Mouse (Mus musculus): ENCODE data around the gene Fgfr1op.
"Not testable (repeated sequence)": the region's sequence is repeated elsewhere in the genome, so short reads cannot be mapped to it uniquely, and the experiment has no call there.

Gene Fgfr1op

GRCm38 (mm10) chr17:8167436-8167835, 2.1 kb downstream of the Fgfr1op start:
- DNase-seq (ENCODE audit: low read depth, low spot score) = not testable (repeated sequence)

DNA sequence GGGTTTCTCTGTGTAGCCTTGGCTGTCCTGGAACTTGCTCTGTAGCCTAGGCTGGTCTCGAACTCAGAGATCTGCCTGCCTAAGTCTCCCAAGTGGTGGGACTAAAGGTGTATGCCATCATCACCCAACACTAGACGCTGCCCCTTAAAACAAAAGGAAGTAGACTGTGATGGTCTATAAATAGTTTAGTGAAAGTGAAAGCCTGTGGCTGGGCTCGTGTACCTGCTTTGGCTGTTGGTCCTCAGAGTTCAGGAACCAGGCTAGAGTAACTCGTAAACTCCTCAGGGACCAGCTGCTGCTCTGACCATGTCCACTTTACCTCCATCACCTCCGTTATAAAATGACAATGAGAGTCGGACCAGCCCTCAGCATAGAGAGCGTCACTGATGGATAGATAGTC, 5.0 kb downstream of the Fgfr1op start:
- DNase-seq (ENCODE audit: low read depth, low spot score) = no peak

GRCm38 (mm10) chr17:8171081-8171480, 5.8 kb downstream of the Fgfr1op start:
- no peak for DNase-seq (ENCODE audit: low read depth, low spot score)

DNA sequence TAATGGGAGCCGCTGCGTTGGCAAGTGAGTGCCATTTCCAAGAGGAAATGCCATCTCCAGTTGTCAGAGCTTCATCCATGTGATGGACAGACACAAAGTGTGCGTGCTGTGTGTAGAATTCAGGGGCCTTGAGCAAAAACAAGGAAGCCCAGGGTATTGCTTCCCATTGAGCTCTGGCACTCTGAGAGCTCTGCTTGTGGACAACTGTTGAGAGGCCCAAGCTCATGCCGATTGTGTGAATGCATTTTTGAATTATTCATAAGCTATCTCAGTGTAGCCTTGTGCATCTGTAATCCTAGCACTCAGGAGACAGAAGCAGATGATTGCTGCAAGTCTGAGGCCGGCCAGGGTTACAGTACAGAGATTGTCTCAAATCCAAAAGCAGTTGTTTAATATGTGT, 11.8 kb downstream of the Fgfr1op start:
- DNase-seq (ENCODE audit: low read depth, low spot score) = no peak

GRCm38 (mm10) chr17:8183815-8184214, 18.5 kb downstream of the Fgfr1op start:
- no peak for DNase-seq (ENCODE audit: low read depth, low spot score)

DNA sequence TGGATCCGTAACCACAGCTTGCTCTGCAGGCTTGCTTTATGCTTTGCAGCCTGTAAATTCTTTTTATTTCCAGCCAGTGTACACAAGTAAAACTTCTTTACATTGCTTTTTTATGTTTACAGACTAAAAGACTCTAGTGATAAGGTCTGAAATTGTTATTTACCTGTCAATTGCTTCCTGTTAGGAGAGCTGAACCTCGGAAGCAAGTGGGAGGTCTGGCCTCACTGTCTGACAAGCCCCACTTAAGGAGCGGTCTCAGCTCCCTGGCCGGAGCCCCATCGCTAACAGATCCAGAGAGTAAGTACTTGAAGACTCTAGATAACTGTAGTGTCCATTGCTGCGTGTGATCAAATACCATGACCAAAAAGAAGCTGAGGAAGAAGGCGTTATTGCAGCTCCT, 18.9 kb downstream of the Fgfr1op start:
- DNase-seq (ENCODE audit: low read depth, low spot score) = no peak

DNA sequence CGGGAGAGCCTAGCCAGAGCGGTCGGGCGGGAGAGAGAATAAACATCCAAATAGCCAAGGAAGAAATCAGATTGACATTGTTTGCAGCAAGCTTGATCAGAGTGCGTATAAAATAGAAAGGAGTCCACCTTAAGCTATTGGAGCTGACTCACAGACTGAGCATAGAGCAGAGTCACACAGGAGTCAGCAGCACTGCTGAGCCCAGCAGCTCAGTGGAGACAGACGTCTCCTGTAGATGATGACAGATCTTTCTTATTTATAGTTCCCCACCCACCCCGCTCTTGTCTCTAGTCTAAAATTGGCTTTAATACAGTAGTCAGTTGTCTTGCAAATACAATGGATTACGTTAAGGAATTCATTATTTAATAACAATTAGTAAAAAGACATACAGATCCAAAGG, 28.4 kb downstream of the Fgfr1op start:
- peak; percentile 15 for DNase-seq (ENCODE audit: low read depth, low spot score)

- DNase-seq (ENCODE audit: low read depth, low spot score) = no peak
Observed at GRCm38 (mm10) chr17:8195685-8196376, 30.5 kb downstream of the Fgfr1op start.

DNA sequence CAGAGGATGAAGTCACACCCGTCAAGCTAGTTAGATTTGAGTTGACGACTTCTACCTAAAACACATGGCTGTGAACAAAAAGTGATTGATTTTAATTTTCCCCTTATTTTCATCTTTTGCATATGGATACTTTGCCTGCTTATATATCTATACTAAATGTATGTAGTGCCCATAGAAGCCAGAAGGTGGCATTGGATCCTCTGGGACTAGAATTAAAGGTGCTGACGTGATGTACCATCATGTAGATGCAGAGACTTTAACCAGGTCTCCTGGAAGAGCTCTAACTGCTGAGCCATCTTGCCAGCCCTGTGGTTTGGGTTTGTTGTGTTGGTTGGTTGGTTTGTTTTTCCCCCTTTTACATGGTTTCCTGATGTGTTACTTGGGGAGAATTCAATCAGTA, 32.4 kb downstream of the Fgfr1op start:
- peak; percentile 57 for DNase-seq (ENCODE audit: low read depth, low spot score)

DNA sequence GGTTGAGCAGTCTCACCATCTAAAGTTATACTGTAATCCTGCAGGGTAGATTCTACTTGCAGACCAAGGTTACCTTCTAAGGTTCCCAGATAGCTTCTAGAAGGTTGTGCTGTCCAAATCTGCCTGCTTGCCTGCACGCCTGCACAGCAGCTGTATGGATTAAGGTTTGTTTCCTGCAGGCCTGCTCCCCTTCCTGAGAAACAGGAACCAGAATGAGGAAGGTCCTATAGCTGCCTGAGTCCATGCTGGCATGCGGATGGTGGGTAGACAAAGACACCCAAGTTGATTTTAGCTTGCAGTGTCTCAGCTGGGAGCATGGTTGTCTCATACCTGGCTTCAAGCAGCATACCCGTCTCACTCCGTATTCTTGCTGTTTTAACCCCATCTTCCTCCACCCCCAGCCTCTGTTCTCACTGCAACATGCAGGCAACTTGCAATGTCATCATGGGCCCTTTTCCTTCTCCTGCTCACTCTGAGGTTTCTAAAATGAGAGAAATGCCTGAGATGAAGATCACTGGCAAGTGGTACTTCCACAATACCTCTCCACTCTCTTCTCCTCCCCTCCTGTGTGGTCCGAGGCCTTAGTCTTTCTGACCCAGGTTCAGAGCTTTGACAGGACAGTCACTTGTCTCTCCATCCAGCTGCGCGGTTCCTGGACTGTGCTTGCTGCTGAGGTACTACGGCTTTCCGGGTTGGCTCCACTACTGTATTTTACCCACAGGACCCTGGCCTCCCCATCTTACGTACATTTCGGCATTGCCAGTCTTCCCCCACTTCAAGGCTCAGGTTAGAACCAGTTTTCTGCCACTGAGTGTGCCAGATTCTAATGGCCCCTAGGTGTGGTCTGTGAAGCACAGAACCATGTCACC, 34.0 kb downstream of the Fgfr1op start:
- DNase-seq (ENCODE audit: low read depth, low spot score) = no peak

DNA sequence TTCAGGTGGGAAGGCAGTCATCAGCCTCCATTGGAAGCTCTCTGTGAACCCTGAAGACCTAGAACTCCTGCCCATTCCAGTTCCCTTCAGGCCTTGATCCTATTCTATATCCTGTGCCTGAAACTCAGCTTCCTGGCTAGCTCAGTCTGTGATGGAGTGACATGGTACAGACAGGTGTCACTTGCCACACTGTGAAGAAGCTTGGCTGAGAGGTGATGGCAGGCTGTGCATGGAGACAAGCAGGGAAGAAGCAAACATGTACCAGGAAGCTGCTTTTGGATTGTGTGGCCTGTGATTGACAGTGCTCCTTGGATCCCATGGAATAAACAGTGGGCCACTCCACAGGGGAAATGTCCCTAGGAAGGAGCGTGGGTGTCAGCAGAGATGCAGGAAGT, 34.6 kb downstream of the Fgfr1op start:
- no peak for DNase-seq (ENCODE audit: low read depth, low spot score)

GRCm38 (mm10) chr17:8203487-8203886, 38.2 kb downstream of the Fgfr1op start:
- DNase-seq (ENCODE audit: low read depth, low spot score) = no peak

DNA sequence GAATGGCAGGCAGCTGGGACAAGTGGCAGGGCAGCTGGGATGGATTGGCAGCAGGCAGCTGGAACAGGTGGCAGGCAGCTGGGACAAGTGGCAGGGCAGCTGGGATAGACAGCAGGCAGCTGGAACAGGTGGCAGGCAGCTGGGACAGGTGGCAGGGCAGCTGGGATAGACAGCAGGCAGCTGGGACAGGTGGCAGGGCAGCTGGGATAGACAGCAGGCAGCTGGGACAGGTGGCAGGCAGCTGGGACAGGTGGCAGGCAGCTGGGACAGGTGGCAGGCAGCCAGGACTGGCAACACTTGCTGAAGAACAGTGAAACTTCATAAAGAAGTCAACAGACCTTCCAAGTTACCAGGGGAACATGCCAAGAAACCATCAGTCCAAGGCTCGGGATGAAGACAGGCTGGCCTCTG, 39.9 kb downstream of the Fgfr1op start:
- not testable (repeated sequence) for DNase-seq (ENCODE audit: low read depth, low spot score)

DNA sequence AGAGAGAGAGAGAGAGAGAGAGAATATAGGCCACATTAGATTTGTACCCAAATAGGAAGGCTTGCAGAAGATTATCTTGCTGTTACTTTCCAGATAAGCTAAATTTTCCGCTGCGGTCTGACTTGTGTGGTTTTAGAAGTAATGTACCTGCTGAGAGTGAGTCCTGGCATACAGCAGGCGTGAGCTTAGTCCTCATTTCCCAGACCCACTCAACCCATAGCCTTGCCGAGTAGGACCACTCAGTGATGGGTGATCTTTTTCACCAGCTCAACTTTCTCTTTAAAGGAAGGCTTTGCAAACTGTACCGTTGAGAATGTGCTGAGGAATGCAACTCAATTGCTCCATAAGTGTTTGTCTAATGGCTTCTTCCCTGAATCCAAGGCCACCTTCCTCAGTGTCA, 41.4 kb downstream of the Fgfr1op start:
- DNase-seq (ENCODE audit: low read depth, low spot score) = no peak

DNA sequence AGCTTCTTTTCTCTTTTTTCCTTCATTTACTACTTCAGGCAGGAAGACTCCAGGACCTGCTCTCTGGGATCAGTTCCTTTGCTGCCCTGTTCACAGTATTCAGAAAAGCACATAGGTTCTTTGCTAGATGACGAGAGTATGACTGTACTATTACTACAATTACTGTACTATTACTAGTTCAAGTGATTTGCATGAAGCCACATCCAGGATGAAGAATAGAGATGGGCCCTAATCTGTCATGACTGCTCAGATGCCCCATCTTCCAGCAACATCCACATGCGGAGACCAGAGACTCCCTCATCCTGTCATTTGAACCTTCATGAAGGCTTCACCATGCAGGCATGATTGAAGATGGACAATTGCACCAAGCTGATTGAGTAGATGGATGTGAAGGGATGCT, 44.4 kb downstream of the Fgfr1op start:
- DNase-seq (ENCODE audit: low read depth, low spot score) = no peak

GRCm38 (mm10) chr17:8210170-8210569, 44.9 kb downstream of the Fgfr1op start:
- DNase-seq (ENCODE audit: low read depth, low spot score) = no peak

DNA sequence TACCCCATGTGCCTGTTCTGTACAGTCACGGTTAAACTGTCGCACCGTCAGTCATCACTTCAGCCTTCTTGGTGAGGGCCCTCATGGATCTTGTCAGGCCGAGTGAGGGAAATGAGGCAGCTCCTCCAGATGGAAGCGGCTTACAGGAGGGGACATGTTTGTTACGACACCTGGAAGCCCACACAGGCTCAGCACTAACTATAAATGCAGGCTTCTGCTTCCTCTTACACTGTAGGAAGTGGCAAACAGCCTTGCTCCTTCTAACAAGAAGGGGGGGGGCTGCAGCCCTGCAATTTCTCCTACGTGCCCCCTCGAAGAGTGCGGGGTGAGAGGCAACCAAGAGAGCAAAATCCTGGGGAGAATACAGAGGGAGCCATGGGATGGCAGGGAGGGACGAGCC, 45.4 kb downstream of the Fgfr1op start:
- no peak for DNase-seq (ENCODE audit: low read depth, low spot score)

GRCm38 (mm10) chr17:8211399-8211798, 46.1 kb downstream of the Fgfr1op start:
- DNase-seq (ENCODE audit: low read depth, low spot score) = no peak

DNA sequence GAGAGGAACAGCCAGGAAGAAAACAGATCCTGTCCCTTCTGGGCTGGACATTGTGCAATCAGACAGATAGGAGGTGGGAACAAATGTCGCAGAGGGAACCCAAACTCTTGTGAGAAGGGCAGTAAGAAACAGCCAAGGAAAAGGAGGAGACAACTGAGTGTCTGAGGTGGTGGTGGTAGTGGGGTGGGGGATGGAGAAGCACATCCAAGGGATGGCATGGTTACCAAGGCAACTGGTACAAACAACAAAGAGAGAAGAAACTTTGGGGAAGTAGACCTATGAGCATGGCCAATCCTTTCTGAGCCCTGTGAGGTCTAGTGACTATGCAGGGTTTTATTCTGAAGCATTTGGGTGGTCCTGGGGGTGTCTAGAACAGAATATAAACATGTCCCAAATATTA, 49.1 kb downstream of the Fgfr1op start:
- DNase-seq (ENCODE audit: low read depth, low spot score) = no peak

GRCm38 (mm10) chr17:8215016-8215745, 49.9 kb downstream of the Fgfr1op start:
- no peak for DNase-seq (ENCODE audit: low read depth, low spot score)

DNA sequence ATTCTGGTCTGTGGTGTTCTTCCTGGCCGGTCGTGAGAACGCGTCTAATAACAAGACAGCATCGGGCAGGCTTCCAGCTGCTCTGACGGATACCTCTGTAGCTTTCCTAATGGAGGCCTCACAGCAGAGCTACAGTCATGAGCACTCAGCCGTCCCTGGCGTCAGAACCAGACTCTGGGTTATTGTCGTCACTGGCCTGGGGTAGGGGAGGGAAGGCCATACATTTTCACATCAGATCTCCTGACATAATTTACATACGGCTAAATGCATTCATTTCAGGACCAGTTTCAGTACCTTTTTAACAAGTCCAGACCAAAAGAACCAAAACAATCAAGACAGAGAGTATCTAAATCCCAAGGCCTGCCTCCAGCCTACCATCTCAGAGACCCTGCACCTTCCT, 57.9 kb downstream of the Fgfr1op start:
- no peak for DNase-seq (ENCODE audit: low read depth, low spot score)

GRCm38 (mm10) chr17:8224072-8224471, 58.8 kb downstream of the Fgfr1op start:
- DNase-seq (ENCODE audit: low read depth, low spot score) = no peak
